Mouse (Mus musculus): ENCODE measurements around the gene Ctla2b. TPM values are rescaled to one million over a fixed set of nuclear protein-coding genes. Genes with fewer than 3 reads are reported as not detected.

Ctla2b gene
- polyA plus RNA-seq, 1 experiment from 2014 or later, result 4.4 TPM

DNA sequence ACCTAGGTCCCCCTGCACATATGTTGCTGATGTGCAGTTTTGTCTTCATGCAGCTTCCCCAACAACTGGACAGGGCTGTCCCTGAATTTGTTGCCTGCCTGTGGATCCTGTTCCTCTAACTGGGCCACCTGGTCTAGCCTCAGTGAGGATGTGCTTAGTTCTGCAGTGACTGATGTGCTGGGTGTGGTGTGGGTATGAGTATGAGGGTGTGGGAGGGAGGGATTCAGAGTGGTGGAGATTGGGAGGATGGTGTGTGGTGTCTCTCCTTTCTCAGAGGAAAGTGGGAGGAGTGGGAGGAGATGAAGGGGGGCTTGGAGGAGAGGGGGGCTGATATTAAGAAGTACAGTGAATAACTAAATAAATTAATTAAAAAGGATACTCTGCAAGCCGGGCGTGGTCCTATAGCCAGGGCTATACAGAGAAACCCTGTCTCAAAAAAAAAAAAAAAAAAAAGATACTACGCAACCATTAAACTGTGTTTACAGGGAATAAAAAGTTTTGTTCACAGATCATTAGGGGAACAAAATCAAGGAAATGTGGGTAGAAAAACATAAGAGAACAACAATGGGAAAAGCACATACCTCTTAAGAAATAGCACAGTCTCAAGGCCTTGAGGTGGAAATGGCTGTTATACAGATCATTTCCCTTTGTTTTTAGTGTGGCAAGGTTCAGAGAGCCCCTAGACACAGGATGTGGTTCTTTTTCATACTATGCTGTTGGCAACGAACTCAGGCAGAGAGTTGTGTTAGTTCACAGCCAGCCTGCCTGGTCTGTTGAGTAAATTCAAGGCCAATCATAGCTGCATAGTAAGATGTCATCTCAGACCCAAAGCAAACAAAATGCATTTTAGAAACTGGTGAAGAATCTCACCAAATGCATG, 48.8 kb downstream of the Ctla2b start:
- Histone ChIP-seq H3K27ac (ENCODE audit: low read depth, low read length) (no peak overlapping the region), H3K4me3 (ENCODE audit: low read length) (no peak overlapping the region), H3K4me2 (replicated peaks; ENCODE audit: low read depth, low read length) (no peak overlapping the region), H3K4me1 (ENCODE audit: control insufficient read depth, insufficient read depth, low read length) (no peaks in the 10 kb centered on the region), H3K36me3 (ENCODE audit: control insufficient read depth, insufficient read depth, low read length) (no peaks in the 10 kb centered on the region), H3K27me3 (ENCODE audit: control insufficient read depth, insufficient read depth, low read length) (no peaks in the 10 kb centered on the region), H3K9me3 (ENCODE audit: control insufficient read depth, low read length) (no peaks in the 10 kb centered on the region), H3K9ac (ENCODE audit: low read depth, low read length) (no peak overlapping the region)
- ATAC-seq (ENCODE audit: low FRiP score, low TSS enrichment), result no peak
- WGBS, result 79% methylated on average over 4 of the region's 4 CpGs

Other genes starting within 250 kb of the Ctla2b start
- not detected in 2 replicates for gene BC051665, start 111.1 kb downstream of the Ctla2b start, polyA plus RNA-seq (2014; fragmentation: Nextera tagmentation; extraction: Ambion mirVana)
- not detected in 2 replicates for gene Ctsll3, start 94.6 kb downstream of the Ctla2b start, polyA plus RNA-seq (2014; fragmentation: Nextera tagmentation; extraction: Ambion mirVana)
- 0.15 TPM in 1 of 2 replicates, not detected in the other for gene 4930486L24Rik, start 33.0 kb downstream of the Ctla2b start, polyA plus RNA-seq (2014; fragmentation: Nextera tagmentation; extraction: Ambion mirVana)
- gene Gm49392, start 553 bp downstream of the Ctla2b start, polyA plus RNA-seq (2014; fragmentation: Nextera tagmentation; extraction: Ambion mirVana), result 0.23 TPM in 1 of 2 replicates, not detected in the other
- not detected in 2 replicates for gene Tpbpb, start 7.4 kb upstream of the Ctla2b start, polyA plus RNA-seq (2014; fragmentation: Nextera tagmentation; extraction: Ambion mirVana)
- 0.56 TPM in 1 of 2 replicates, not detected in the other for gene Gm49393, start 38.1 kb upstream of the Ctla2b start, polyA plus RNA-seq (2014; fragmentation: Nextera tagmentation; extraction: Ambion mirVana)
- gene Gm49391, start 39.1 kb upstream of the Ctla2b start, polyA plus RNA-seq (2014; fragmentation: Nextera tagmentation; extraction: Ambion mirVana), result 2.2 and 2.7 TPM in 2 replicates
- 28.7 and 39.2 TPM in 2 replicates for gene Ctla2a, start 39.2 kb upstream of the Ctla2b start, polyA plus RNA-seq (2014; fragmentation: Nextera tagmentation; extraction: Ambion mirVana)
- not detected in 2 replicates for gene Tpbpa, start 44.5 kb upstream of the Ctla2b start, polyA plus RNA-seq (2014; fragmentation: Nextera tagmentation; extraction: Ambion mirVana)
- gene Ctsj, start 108.5 kb upstream of the Ctla2b start, polyA plus RNA-seq (2014; fragmentation: Nextera tagmentation; extraction: Ambion mirVana), result not detected in 2 replicates
- not detected in 2 replicates for gene Ctsq, start 143.2 kb upstream of the Ctla2b start, polyA plus RNA-seq (2014; fragmentation: Nextera tagmentation; extraction: Ambion mirVana)